Comparison of ENCODE assay signal across 8 mouse cellular contexts in genomic region chrX:159372753-159373144, GRCm38 (mm10). TPM values are rescaled to one million over a fixed set of nuclear protein-coding genes. Genes with fewer than 3 reads are reported as not detected.
A peak's percentile ranks its signal among the peaks of the same experiment; 100 is the strongest.
DNase-seq lines count a peak whose midpoint lies in the region; ATAC-seq and TF ChIP-seq lines count a peak whose summit lies in the region.

No protein-coding gene starts in this region.

- H3K79me2 ChIP-seq in heart, adult 2 months (replicated peaks; ENCODE audit: control insufficient read depth, insufficient read depth, low read length), result no peaks in the 10 kb centered on the region

- WGBS in heart, adult 2 months, result 25% methylated on average over 9 of the region's 9 CpGs
- 19% methylated on average over 9 of the region's 9 CpGs for WGBS in forebrain, embryonic 13.5 days
- WGBS in liver, embryonic 16.5 days (ENCODE audit: insufficient replicate concordance), result 21% methylated on average over 9 of the region's 9 CpGs

- TF ChIP-seq EP300 in heart, adult 2 months (IDR thresholded peaks at IDR 0.05; ENCODE audit: insufficient read depth, low read depth, low read length), result no peak

- no peak for TF ChIP-seq CTCF in heart, adult 2 months (IDR thresholded peaks at IDR 0.05)

- intact Hi-C loops in heart, adult 2 months (cut with DNase I), result loop anchor here (5.0 to 10.0 kb wide), 2 partner anchors 160 to 762 kb away; partner anchors contain the start of gene Pdha1

- 0 out of 2 replicates have a peak, but pooled peaks have one; percentile 0 for ATAC-seq in forebrain, embryonic 13.5 days
- ATAC-seq in liver, embryonic 16.5 days (ENCODE audit: low read depth), result no peak
- ATAC-seq in granulocyte monocyte progenitor cell, adult 5-6 weeks (replicated peaks; ENCODE audit: poor library complexity, severe bottlenecking), result no peak

- H3K9me3 ChIP-seq in forebrain, embryonic 13.5 days (replicated peaks), result no peaks in the 10 kb centered on the region
- no peaks in the 10 kb centered on the region for H3K9me3 ChIP-seq in liver, embryonic 16.5 days (replicated peaks; ENCODE audit: control insufficient read depth, low read length)

- no peaks in the 10 kb centered on the region; the same call in 1 of the 2 replicates for H3K4me1 ChIP-seq in heart, adult 2 months (ENCODE audit: control insufficient read depth, insufficient read depth, low read length)
- H3K4me1 ChIP-seq in forebrain, embryonic 13.5 days, result 0 out of 2 replicates have a peak, but pooled peaks cover 7% of the 10 kb centered on the region
- peaks cover 5% of the 10 kb centered on the region for H3K4me1 ChIP-seq in liver, embryonic 16.5 days (ENCODE audit: control insufficient read depth, low read depth, low read length)

- no peak for TF ChIP-seq POLR2A in heart, adult 2 months (IDR thresholded peaks at IDR 0.05; ENCODE audit: insufficient read depth, low read depth, low read length)

- peak overlapping the region; percentile 96; the same call in 1 of the 2 replicates for H3K9ac ChIP-seq in heart, adult 2 months (ENCODE audit: low read depth, low read length)
- peak overlapping the region; percentile 71 for H3K9ac ChIP-seq in forebrain, embryonic 13.5 days
- peak overlapping the region; percentile 79 for H3K9ac ChIP-seq in liver, embryonic 16.5 days (ENCODE audit: low read depth, low read length)

- DNase-seq in heart, adult 2 months, result no peak
- DNase-seq in heart, adult 8-10 months (ENCODE audit: low spot score), result no peak
- DNase-seq in CD4-positive helper T cell, adult 2 months (ENCODE audit: low read depth, low spot score), result peak; percentile 5
- DNase-seq in spleen, postnatal 36 days (ENCODE audit: low spot score in 2 of 2), result no peak
- DNase-seq in gastrocnemius, postnatal 25 days, result no peak

- H3K36me3 ChIP-seq in heart, adult 2 months (ENCODE audit: control insufficient read depth, insufficient read depth, low read length), result no peaks in the 10 kb centered on the region
- peaks cover 7% of the 10 kb centered on the region; the same call in 1 of the 2 replicates for H3K36me3 ChIP-seq in forebrain, embryonic 13.5 days (ENCODE audit: poor library complexity, severe bottlenecking)
- H3K36me3 ChIP-seq in liver, embryonic 16.5 days (ENCODE audit: control insufficient read depth, insufficient read depth), result no peaks in the 10 kb centered on the region

- peak overlapping the region; percentile 71 for H3K4me3 ChIP-seq in heart, adult 2 months
- peak overlapping the region; percentile 65 for H3K4me3 ChIP-seq in forebrain, embryonic 13.5 days
- peak overlapping the region; percentile 83 for H3K4me3 ChIP-seq in liver, embryonic 16.5 days (ENCODE audit: low read depth, low read length)

- H3K27ac ChIP-seq in heart, adult 2 months, result peak overlapping the region; percentile 77
- no peak overlapping the region for H3K27ac ChIP-seq in forebrain, embryonic 13.5 days
- no peak overlapping the region; the same call in 1 of the 2 replicates for H3K27ac ChIP-seq in liver, embryonic 16.5 days (ENCODE audit: low read length)

- no peaks in the 10 kb centered on the region for H3K27me3 ChIP-seq in heart, adult 2 months (ENCODE audit: control insufficient read depth, insufficient read depth, low read length)
- no peaks in the 10 kb centered on the region for H3K27me3 ChIP-seq in forebrain, embryonic 13.5 days
- H3K27me3 ChIP-seq in liver, embryonic 16.5 days (ENCODE audit: control insufficient read depth, insufficient read depth, low read depth, low read length), result no peaks in the 10 kb centered on the region; the same call in 1 of the 2 replicates

- peak overlapping the region; percentile 58 for H3K4me2 ChIP-seq in forebrain, embryonic 13.5 days
- H3K4me2 ChIP-seq in liver, embryonic 16.5 days (ENCODE audit: low read depth, low read length), result peak overlapping the region; percentile 58

RNA-seq across cellular contexts. Expression of gene Eif1ax, which starts 0.8 kb away (rescaled TPM):
- 10 to 100 TPM; 76.6 to 76.8 TPM for total RNA-seq in heart, adult 2 months (2021)
- polyA plus RNA-seq in heart, adult 2 months (2012; rRNA removed), result 12.0 and 28.8 TPM in 2 replicates
- total RNA-seq in heart, adult 8-10 months (2022), result 10 to 100 TPM; 68.8 to 81.2 (median 70.4) TPM
- polyA plus RNA-seq in forebrain, embryonic 13.5 days (2015; fragmentation: Nextera tagmentation; extraction: Ambion mirVana), result 163 and 179 TPM in 2 replicates
- polyA plus RNA-seq in liver, embryonic 16.5 days (2015; fragmentation: Nextera tagmentation; extraction: Ambion mirVana), result 61.2 and 62.0 TPM in 2 replicates
- 41.2 and 58.2 TPM in 2 replicates for total RNA-seq in granulocyte monocyte progenitor cell, adult 5-6 weeks (2014; fragmentation: Nextera tagmentation)
- 56.5 and 64.6 TPM in 2 replicates for total RNA-seq in granulocyte monocyte progenitor cell, adult 5-6 weeks (2017)
- total RNA-seq in gastrocnemius, postnatal 25 days (2021), result 10 to 100 TPM; 76.0 to 76.2 TPM

RNA-seq across cellular contexts. Expression of gene Map7d2, which starts 41.6 kb away (rescaled TPM):
- total RNA-seq in heart, adult 2 months (2021), result under 1 TPM; 0.61 to 0.78 TPM
- 0.21 and 1.3 TPM in 2 replicates for polyA plus RNA-seq in heart, adult 2 months (2012; rRNA removed)
- under 1 TPM; 0.37 to 0.66 (median 0.56) TPM for total RNA-seq in heart, adult 8-10 months (2022)
- polyA plus RNA-seq in forebrain, embryonic 13.5 days (2015; fragmentation: Nextera tagmentation; extraction: Ambion mirVana), result 12.2 and 14.6 TPM in 2 replicates
- polyA plus RNA-seq in liver, embryonic 16.5 days (2015; fragmentation: Nextera tagmentation; extraction: Ambion mirVana), result not detected in 2 replicates
- total RNA-seq in granulocyte monocyte progenitor cell, adult 5-6 weeks (2014; fragmentation: Nextera tagmentation), result not detected in 2 replicates
- 0.09 TPM in 1 of 2 replicates, not detected in the other for total RNA-seq in granulocyte monocyte progenitor cell, adult 5-6 weeks (2017)
- total RNA-seq in gastrocnemius, postnatal 25 days (2021), result under 1 TPM; 0.26 to 0.43 TPM
